Mouse (Mus musculus) heart, adult 2 months (tissue): Measurements from ENCODE around the gene Fam78b. TPM values are rescaled to one million over a fixed set of nuclear protein-coding genes. Genes with fewer than 3 reads are reported as not detected.
A peak's percentile ranks its signal among the peaks of the same experiment; 100 is the strongest.

Experiments used
- DNase-seq, 2 experiments: peaks; one replicate each; pipeline ENCODE4 v3.0.0; 2021
- H3K27ac ChIP-seq: fragments of 200-600 bp; 2 replicates; pipeline ENCODE4 v1.8.1; 2022
- H3K27me3 ChIP-seq: fragments of 200-500 bp; 2 replicates; pipeline ENCODE4 v1.6.1; 2012; ENCODE audit warnings: mild to moderate bottlenecking, low read length, inconsistent platforms, mixed read lengths; ENCODE audit not compliant: control insufficient read depth, insufficient read depth
- H3K36me3 ChIP-seq: fragments of 200-500 bp; 2 replicates; pipeline ENCODE4 v1.6.1; 2012; ENCODE audit warnings: low read length, inconsistent platforms; ENCODE audit not compliant: control insufficient read depth, insufficient read depth
- H3K4me1 ChIP-seq: fragments of 200-500 bp; 2 replicates; pipeline ENCODE4 v1.6.1; 2011; ENCODE audit warnings: low read length; ENCODE audit not compliant: control insufficient read depth, insufficient read depth
- H3K4me3 ChIP-seq: fragments of 200-600 bp; 2 replicates; pipeline ENCODE4 v1.8.1; 2022
- H3K79me2 ChIP-seq: fragments of 200-500 bp; replicated peaks from 2 replicates; pipeline ENCODE4 v1.6.1; 2012; ENCODE audit warnings: mild to moderate bottlenecking, inconsistent platforms, low read length, moderate library complexity, mixed read lengths; ENCODE audit not compliant: control insufficient read depth, insufficient read depth
- H3K9ac ChIP-seq: fragments of 200-500 bp; 2 replicates; pipeline ENCODE4 v1.6.1; 2012; ENCODE audit warnings: low read depth, mild to moderate bottlenecking, control low read depth, inconsistent platforms, low read length, mixed read lengths
- CTCF ChIP-seq: fragments of 200-600 bp; IDR thresholded peaks from 2 replicates; pipeline ENCODE4 v1.8.1; 2022; ENCODE audit warnings: antibody characterized with exemption, mild to moderate bottlenecking, moderate library complexity
- EP300 ChIP-seq: fragments of 200-500 bp; IDR thresholded peaks from 2 replicates; pipeline ENCODE4 v1.6.1; 2011; ENCODE audit warnings: low read depth, low read length, control low read depth; ENCODE audit not compliant: insufficient read depth
- POLR2A ChIP-seq: fragments of 200-500 bp; IDR thresholded peaks from 2 replicates; pipeline ENCODE4 v1.6.1; 2011; ENCODE audit warnings: mild to moderate bottlenecking, low read depth, low read length, control low read depth; ENCODE audit not compliant: insufficient read depth
- WGBS: fragments of 180-500 bp; shearing (Covaris S2); methylation state at CpG from one replicate; pipeline ENCODE4 v1.1.7; 2018; 5-methylcytosine and 5-hydroxymethylcytosine counted together
- intact Hi-C: fragments of 180-260 bp; cut with DNase I; formaldehyde crosslinking; loops from one replicate; pipeline ENCODE4 v1.15.1; 2025
- polyA plus RNA-seq: library from polyadenylated mRNA; depleted of rRNA; stranded (reverse); fragments of >200 nt; gene quantifications from 2 replicates; pipeline ENCODE4 v1.2.3, GENCODE M21; 2012
- total RNA-seq, 2 experiments: library from RNA; stranded (reverse); gene quantifications; 2 replicates each; pipeline ENCODE4 v1.2.3; 2021

The Fam78b gene
- total and polyA plus RNA-seq, 3 experiments, result 2.5 to 3.7 (median 2.7) TPM

DNA sequence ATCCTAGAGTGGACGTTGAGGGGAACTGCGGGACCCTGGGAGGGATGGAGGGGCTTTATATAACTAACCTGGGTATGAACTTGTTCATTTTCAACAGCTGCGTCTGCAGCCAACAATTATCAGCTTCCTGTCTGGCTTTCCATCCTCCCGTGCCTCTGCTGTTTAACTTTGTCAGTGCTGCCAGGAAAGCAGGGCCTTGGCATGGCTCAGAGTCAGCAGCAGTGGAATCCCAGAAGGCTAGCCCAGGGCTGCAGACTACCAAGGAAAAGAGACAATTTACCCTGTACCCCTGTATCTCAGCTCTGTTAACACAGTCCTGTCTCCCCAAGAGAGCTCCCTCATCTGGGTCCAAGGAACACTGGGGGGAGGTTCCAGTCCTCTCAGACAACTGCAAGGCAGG is 62.8 kb downstream of the Fam78b start:
- Histone ChIP-seq H3K79me2 (no peaks in the 10 kb centered on the region), H3K9ac (no peak overlapping the region), H3K36me3 (peaks cover 2% of the 10 kb centered on the region; the same call in 1 of the 2 replicates), H3K27ac (no peak overlapping the region; the same call in 1 of the 2 replicates), H3K4me1 (peaks cover 9% of the 10 kb centered on the region), H3K27me3 (no peaks in the 10 kb centered on the region), H3K4me3 (no peak overlapping the region)
- no peak for TF ChIP-seq POLR2A
- TF ChIP-seq CTCF, result peak; percentile 11; the same call in 1 of the 2 replicates
- intact Hi-C loops, result no loop called here
- DNase-seq, result peak in 1 of 2 experiments; percentile 23
- 23% methylated on average over 4 of the region's 4 CpGs for WGBS

DNA sequence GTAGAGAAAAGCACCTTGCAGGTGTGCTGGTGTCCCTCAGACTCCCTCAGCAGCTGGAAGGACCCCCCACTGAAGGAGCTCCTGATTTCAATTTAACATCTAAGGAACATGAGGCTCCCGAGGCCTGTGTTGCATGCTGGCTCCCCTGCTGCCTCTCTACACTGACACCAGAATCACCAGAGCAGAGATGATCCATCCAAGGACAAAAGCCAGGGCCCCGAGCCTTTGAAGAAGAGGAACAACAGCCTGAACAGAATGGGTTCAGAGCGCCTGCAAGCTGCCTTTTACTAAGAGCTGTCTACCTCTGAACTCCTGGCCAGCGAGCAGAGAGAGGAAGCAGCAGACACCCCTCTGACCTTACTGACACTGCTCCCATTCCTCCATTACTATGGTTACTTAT is 64.3 kb downstream of the Fam78b start:
- H3K9ac ChIP-seq, result no peak overlapping the region
- DNase-seq, result no peak
- H3K27ac ChIP-seq, result no peak overlapping the region
- H3K79me2 ChIP-seq, result no peaks in the 10 kb centered on the region
- H3K36me3 ChIP-seq, result peaks cover 2% of the 10 kb centered on the region; the same call in 1 of the 2 replicates
- intact Hi-C loops, result loop anchor here (5.0 kb wide), 1 partner anchor 63 kb away; the partner anchor contains the start of gene Fam78b
- H3K4me3 ChIP-seq, result no peak overlapping the region
- WGBS, result 54% methylated on average over 4 of the region's 4 CpGs
- TF ChIP-seq CTCF (no peak), POLR2A (no peak), EP300 (no peak)
- H3K4me1 ChIP-seq, result peaks cover 15% of the 10 kb centered on the region
- H3K27me3 ChIP-seq, result no peaks in the 10 kb centered on the region

DNA sequence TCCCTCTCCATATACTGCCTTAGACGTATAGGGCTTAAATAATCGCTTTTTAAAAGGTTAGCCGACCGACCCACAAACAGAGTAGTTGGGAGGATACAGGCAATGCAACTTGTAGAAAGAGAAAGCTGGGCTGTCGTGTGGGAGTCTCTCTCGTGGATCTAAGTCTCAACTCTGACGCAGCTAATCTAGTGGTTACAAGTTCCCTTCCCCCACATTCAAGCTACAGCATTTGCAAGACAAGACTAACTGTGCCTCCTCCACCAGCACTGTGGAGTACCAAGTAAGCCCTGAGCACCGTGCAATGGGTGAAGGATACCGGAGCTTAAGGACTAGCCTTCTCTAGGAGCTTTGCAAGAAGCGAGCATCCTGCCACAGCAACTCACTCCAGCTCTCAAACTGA is 64.8 kb downstream of the Fam78b start:
- Histone ChIP-seq H3K4me1 (peaks cover 17% of the 10 kb centered on the region), H3K27ac (no peak overlapping the region), H3K79me2 (no peaks in the 10 kb centered on the region), H3K4me3 (no peak overlapping the region), H3K36me3 (peaks cover 2% of the 10 kb centered on the region; the same call in 1 of the 2 replicates), H3K27me3 (no peaks in the 10 kb centered on the region), H3K9ac (no peak overlapping the region)
- intact Hi-C loops, result loop anchor here (5.0 kb wide), 1 partner anchor 64 kb away; the partner anchor contains the start of gene Fam78b
- 72% methylated on average over 10 of the region's 10 CpGs for WGBS
- TF ChIP-seq EP300 (no peak), CTCF (no peak), POLR2A (no peak)
- no peak for DNase-seq

DNA sequence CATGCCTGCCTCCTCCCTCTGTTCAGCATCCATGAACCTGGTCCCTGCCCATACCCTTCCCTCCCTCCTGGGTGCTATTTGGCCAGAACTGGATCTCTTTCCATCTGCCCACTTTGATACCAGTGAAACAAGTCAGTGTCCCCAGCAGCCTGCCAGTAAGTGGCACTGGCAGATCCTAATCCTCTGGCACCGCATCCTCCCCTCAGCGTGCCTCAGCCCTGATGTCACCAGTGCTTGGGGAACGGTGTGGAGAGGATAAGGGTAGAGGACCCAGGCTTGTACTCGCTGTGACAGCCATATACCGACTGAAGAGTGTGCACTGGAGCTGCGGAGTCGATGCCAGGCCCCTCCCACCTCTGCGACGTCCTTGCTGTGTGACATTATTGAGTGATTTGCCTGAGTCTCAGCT is 65.7 kb downstream of the Fam78b start:
- H3K27ac ChIP-seq, result no peak overlapping the region
- H3K79me2 ChIP-seq, result no peaks in the 10 kb centered on the region
- DNase-seq, result no peak
- no peaks in the 10 kb centered on the region for H3K27me3 ChIP-seq
- H3K4me1 ChIP-seq, result peaks cover 17% of the 10 kb centered on the region
- H3K9ac ChIP-seq, result no peak overlapping the region
- intact Hi-C loops, result loop anchor here (5.0 kb wide), 1 partner anchor 65 kb away; the partner anchor contains the start of gene Fam78b
- H3K36me3 ChIP-seq, result peaks cover 2% of the 10 kb centered on the region; the same call in 1 of the 2 replicates
- H3K4me3 ChIP-seq, result no peak overlapping the region
- TF ChIP-seq CTCF, result no peak
- no peak for TF ChIP-seq POLR2A
- TF ChIP-seq EP300, result no peak
- WGBS, result 64% methylated on average over 9 of the region's 9 CpGs

DNA sequence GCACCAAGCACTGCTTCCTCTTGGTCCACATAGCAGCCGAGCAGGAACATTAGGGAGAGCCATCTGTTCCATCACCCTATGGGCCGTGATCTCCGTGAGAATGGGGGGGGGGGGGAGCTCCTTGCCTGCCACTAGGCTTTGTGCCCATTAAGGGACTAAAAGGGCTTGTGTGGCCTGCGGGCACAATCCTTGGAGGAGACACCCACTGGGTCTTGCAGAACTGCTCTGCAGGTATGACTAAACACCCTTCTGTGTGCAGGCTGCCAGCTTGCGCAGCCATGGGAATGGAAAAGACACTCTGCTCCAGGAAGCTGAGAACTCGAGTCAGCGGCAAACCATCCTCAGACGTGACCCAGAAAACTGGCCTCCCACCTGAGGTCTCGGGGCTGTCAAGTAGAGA is 68.5 kb downstream of the Fam78b start:
- no peaks in the 10 kb centered on the region for H3K79me2 ChIP-seq
- H3K9ac ChIP-seq, result no peak overlapping the region
- TF ChIP-seq CTCF, result no peak
- no peak for TF ChIP-seq EP300
- no peak for TF ChIP-seq POLR2A
- no peak overlapping the region for H3K4me3 ChIP-seq
- DNase-seq, result no peak
- no peaks in the 10 kb centered on the region for H3K36me3 ChIP-seq
- peak overlapping the region; percentile 46; the same call in 1 of the 2 replicates for H3K27ac ChIP-seq
- H3K4me1 ChIP-seq, result peaks cover 8% of the 10 kb centered on the region
- no peaks in the 10 kb centered on the region for H3K27me3 ChIP-seq
- intact Hi-C loops, result loop anchor here (5.0 kb wide), 1 partner anchor 67 kb away; the partner anchor contains the start of gene Fam78b
- WGBS, result 45% methylated on average over 9 of the region's 9 CpGs

DNA sequence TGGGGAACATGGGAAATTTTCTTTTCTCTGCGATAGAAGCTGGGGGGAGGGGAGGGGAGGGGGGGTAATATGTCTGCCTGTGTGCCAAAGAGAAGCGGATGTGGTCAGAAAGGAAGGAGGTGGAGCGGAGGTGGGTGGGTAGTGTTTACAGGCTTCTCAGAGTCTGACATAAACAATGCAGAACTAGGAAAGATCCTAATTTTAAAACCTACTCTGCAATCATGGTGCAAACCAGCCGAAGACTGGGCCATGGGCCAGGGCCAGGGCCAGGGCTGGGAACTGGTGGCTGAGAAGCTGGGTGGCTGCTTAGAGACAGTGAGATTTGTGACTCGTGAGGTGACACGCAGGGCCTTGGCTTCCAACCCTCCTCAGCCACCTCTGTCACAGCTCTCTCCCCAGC is 69.1 kb downstream of the Fam78b start:
- no peak overlapping the region for H3K4me3 ChIP-seq
- intact Hi-C loops, result no loop called here
- peak; percentile 39 to 41 for DNase-seq
- H3K4me1 ChIP-seq, result peaks cover 8% of the 10 kb centered on the region
- no peak for TF ChIP-seq POLR2A
- 0 out of 2 replicates have a peak, but pooled peaks have one; percentile 14 for TF ChIP-seq EP300
- no peaks in the 10 kb centered on the region for H3K27me3 ChIP-seq
- peak overlapping the region; percentile 74 for H3K27ac ChIP-seq
- H3K9ac ChIP-seq, result no peak overlapping the region; the same call in 1 of the 2 replicates
- H3K36me3 ChIP-seq, result no peaks in the 10 kb centered on the region
- whole genome bisulfite sequencing, result 27% methylated on average over 6 of the region's 6 CpGs
- H3K79me2 ChIP-seq, result no peaks in the 10 kb centered on the region
